Mouse (Mus musculus): ENCODE data around the gene Lag3. TPM values are rescaled to one million over a fixed set of nuclear protein-coding genes. Genes with fewer than 3 reads are reported as not detected.

Lag3 gene
- polyA plus RNA-seq (2021; fragmentation: Nextera tagmentation), result 7.0 and 11.9 TPM in 2 replicates
- long read RNA-seq, experiment 1, transcript Lag3-201 (8 exons, 2,001 nt), result major isoform, 13 of 15 reads
- long read RNA-seq, experiment 1, partial matches to known transcripts, result 1 of 15 reads
- long read RNA-seq, experiment 1, other reads (novel, unspliced or antisense), result 1 of 15 reads
- long read RNA-seq, experiment 2, transcript Lag3-201 (8 exons, 2,001 nt), result major isoform, 41 of 43 reads
- long read RNA-seq, experiment 2, partial matches to known transcripts, result 0 of 43 reads
- long read RNA-seq, experiment 2, other reads (novel, unspliced or antisense), result 2 of 43 reads

GRCm38 (mm10) chr6:124911533-124912218 is at the start of gene Lag3:
TSS of gene Lag3 (minus strand) at chr6:124911705.

GRCm38 (mm10) chr6:124930754-124931524 is 19.4 kb upstream of the Lag3 start, which contains the start of gene Mlf2:
TSS of gene Mlf2 (plus strand) at chr6:124931386.

DNA sequence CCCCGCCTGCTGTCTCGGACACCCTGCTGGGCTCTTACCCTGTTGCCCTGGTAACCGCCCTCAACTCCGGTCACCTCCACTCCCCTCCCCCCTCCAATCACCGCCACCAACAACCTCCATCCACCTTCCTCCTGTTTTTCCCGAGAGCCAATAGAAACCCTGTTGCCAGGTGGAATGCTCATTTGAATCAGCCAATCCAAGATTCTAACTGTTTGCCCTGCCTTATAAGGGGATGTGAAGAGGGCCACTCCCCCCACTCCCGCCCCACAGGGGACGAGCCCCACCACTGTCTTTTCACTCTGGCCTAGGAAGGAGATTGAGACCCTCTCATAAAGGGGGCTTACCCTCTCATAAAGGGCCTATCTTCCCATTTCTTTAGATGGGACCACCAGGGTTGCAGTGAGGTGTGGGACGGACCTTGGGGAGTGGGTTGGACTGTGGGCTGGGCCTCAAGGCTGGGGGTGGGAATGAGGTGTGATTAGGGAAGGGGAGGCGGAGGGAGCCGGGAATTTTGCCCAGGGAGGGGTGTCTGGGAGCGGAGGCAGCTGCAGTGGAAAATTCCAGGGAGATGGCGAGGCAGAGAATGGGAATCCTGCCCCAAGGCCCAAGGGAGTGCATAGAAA is 8.3 kb upstream of the Lag3 start, which contains the start of gene Ptms:
Ptms (minus strand) TSS at position 409 of the 623 bp plus-strand sequence.

DNA sequence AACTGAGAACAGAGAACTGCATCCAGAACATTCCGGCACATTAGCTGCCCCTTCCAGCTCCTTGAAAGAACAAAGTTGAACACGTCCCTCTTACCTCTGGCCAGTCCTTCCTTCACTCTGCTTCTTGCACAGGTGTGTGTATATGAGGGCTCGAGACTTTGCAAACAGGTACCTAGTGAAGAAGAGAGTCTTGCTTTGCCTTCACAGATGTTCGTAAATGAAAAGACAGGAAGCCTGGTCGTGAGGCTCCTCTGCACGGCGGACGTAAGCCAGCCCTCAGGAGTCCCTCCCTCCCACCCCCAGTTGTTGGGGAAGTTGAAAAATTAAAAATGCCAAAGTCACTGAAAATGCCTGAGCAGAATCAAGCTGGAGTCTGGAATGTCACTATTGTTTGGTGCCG is 23.5 kb downstream of the Lag3 start, which contains the start of gene Cd4:
Cd4 (minus strand) TSS at position 236 of the 400 bp plus-strand sequence.

DNA sequence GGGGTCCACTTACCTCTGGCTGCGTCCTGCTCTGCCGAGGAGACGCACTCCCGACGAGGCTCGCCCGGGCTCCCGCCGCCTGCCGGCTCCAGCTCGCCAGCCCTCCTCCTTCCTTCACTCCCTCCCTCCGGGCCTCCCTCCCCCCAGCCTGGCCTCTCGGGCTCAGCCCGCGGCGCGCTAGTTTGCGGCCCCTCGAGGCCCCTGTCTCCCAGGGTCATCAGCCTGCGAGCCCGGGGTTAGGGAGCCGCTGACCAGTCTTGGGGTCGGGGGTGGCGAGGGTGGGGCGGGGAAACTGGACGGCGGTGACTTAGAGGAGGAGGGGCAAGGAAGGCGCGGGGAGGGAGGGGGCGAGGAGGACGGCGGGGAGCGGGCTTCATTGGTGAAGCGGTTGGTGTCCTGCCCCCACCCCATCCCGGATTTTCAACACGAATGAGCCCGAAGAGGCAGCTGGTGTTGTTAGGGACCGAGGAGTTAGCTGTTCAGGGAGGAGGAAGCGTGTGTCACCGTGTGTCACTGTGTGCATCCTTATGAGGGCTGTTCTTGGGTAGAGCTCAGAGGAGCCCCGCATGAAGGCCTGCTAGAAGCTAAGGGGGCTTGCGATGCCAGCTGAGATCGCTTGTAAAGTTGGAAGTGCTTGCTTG is 47.7 kb downstream of the Lag3 start, which contains the start of gene Gpr162:
Gpr162 (minus strand) TSS at position 326 of the 641 bp plus-strand sequence.

DNA sequence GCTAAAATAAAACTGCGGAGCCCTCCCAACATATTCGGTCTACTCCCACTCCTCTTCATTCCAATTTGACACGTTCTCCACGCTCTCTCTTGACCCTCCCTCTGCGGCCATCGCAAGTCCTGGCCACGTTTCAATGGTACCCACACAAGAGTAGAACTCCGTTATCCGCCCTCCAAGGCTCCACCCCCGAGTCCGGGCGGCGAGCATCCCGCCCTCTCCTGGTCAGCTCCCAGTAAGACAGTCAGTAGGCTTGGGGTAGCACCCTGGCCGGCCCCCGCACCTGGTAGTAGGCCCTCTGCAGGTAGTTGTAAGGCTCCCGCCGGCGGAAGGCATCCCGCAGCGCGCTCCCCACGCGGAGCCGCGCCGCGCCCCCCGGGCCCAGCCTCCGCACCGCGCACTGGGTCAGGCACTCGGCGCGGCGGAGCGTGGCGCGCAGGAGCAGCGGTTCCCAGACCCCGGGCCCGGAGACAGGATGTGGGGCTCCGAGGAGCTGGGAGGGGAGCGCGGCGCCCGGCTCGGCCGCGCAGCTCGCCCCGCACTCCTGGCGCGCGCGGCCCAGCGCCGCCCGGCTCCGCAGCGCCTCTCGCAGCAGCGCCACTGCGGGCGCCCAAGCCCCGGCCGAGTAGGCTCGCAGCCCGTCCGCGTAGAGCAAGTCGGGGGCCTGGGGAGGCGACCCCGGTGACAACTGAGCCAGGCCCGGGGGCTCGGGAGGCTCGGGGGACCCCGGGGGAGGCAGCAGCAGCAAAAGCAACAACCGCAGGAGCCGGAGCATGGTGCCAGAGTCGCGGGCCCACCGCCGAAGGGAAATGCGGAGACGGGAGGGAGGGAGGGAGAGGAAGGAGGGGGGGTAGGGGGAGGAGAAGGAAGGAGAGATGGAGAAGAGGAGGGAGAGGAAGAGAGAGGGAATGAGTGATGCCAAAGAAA is 54.3 kb downstream of the Lag3 start, which contains the start of gene P3h3:
P3h3 (minus strand) TSS at position 837 of the 924 bp plus-strand sequence.

Other genes with a start within 250 kb of the Lag3 start
- 20.8 and 21.3 TPM in 2 replicates for gene Lpcat3, start 248.7 kb downstream of the Lag3 start, polyA plus RNA-seq (2021; fragmentation: Nextera tagmentation)
- gene Emg1, start 199.5 kb downstream of the Lag3 start, polyA plus RNA-seq (2021; fragmentation: Nextera tagmentation), result 101 and 108 TPM in 2 replicates
- 140 and 157 TPM in 2 replicates for gene Phb2, start 199.4 kb downstream of the Lag3 start, polyA plus RNA-seq (2021; fragmentation: Nextera tagmentation)
- 4.1 and 4.6 TPM in 2 replicates for gene Ptpn6, start 173.0 kb downstream of the Lag3 start, polyA plus RNA-seq (2021; fragmentation: Nextera tagmentation)
- 1,248 and 1,281 TPM in 2 replicates for gene Grcc10, start 170.3 kb downstream of the Lag3 start, polyA plus RNA-seq (2021; fragmentation: Nextera tagmentation)
- gene Gm45234, start 155.7 kb downstream of the Lag3 start, polyA plus RNA-seq (2021; fragmentation: Nextera tagmentation), result 0.06 TPM in 1 of 2 replicates, not detected in the other
- 14.3 and 15.6 TPM in 2 replicates for gene Atn1, start 155.2 kb downstream of the Lag3 start, polyA plus RNA-seq (2021; fragmentation: Nextera tagmentation)
- gene Eno2, start 142.0 kb downstream of the Lag3 start, polyA plus RNA-seq (2021; fragmentation: Nextera tagmentation), result 599 and 862 TPM in 2 replicates
- gene Lrrc23, start 132.0 kb downstream of the Lag3 start, polyA plus RNA-seq (2021; fragmentation: Nextera tagmentation), result 4.3 and 6.1 TPM in 2 replicates
- 5.4 and 5.5 TPM in 2 replicates for gene Spsb2, start 103.0 kb downstream of the Lag3 start, polyA plus RNA-seq (2021; fragmentation: Nextera tagmentation)
- 1,210 and 1,292 TPM in 2 replicates for gene Tpi1, start 97.4 kb downstream of the Lag3 start, polyA plus RNA-seq (2021; fragmentation: Nextera tagmentation)
- 98.8 and 105 TPM in 2 replicates for gene Usp5, start 82.2 kb downstream of the Lag3 start, polyA plus RNA-seq (2021; fragmentation: Nextera tagmentation)
- gene Cdca3, start 82.2 kb downstream of the Lag3 start, polyA plus RNA-seq (2021; fragmentation: Nextera tagmentation), result 0.59 and 0.67 TPM in 2 replicates
- gene Gnb3, start 71.4 kb downstream of the Lag3 start, polyA plus RNA-seq (2021; fragmentation: Nextera tagmentation), result 0.13 and 0.43 TPM in 2 replicates
- 1.0 and 1.2 TPM in 2 replicates for gene P3h3, start 54.0 kb downstream of the Lag3 start, polyA plus RNA-seq (2021; fragmentation: Nextera tagmentation)
- 1.1 and 1.4 TPM in 2 replicates for gene Gpr162, start 47.7 kb downstream of the Lag3 start, polyA plus RNA-seq (2021; fragmentation: Nextera tagmentation)
- 0.34 and 0.68 TPM in 2 replicates for gene Cd4, start 23.5 kb downstream of the Lag3 start, polyA plus RNA-seq (2021; fragmentation: Nextera tagmentation)
- gene Ptms, start 8.4 kb upstream of the Lag3 start, polyA plus RNA-seq (2021; fragmentation: Nextera tagmentation), result 294 and 362 TPM in 2 replicates
- 604 and 679 TPM in 2 replicates for gene Mlf2, start 19.7 kb upstream of the Lag3 start, polyA plus RNA-seq (2021; fragmentation: Nextera tagmentation)
- 236 and 263 TPM in 2 replicates for gene Cops7a, start 53.8 kb upstream of the Lag3 start, polyA plus RNA-seq (2021; fragmentation: Nextera tagmentation)
- 40.7 and 47.6 TPM in 2 replicates for gene Pianp, start 85.0 kb upstream of the Lag3 start, polyA plus RNA-seq (2021; fragmentation: Nextera tagmentation)
- gene Zfp384, start 97.4 kb upstream of the Lag3 start, polyA plus RNA-seq (2021; fragmentation: Nextera tagmentation), result 7.6 and 8.3 TPM in 2 replicates
- 54.3 and 56.6 TPM in 2 replicates for gene Ing4, start 128.1 kb upstream of the Lag3 start, polyA plus RNA-seq (2021; fragmentation: Nextera tagmentation)
- 0.72 and 1.4 TPM in 2 replicates for gene Acrbp, start 138.0 kb upstream of the Lag3 start, polyA plus RNA-seq (2021; fragmentation: Nextera tagmentation)
- gene Lpar5, start 156.2 kb upstream of the Lag3 start, polyA plus RNA-seq (2021; fragmentation: Nextera tagmentation), result 1.1 and 2.0 TPM in 2 replicates
- 62.8 and 65.4 TPM in 2 replicates for gene Chd4, start 184.3 kb upstream of the Lag3 start, polyA plus RNA-seq (2021; fragmentation: Nextera tagmentation)
- 18.4 and 19.1 TPM in 2 replicates for gene Nop2, start 220.2 kb upstream of the Lag3 start, polyA plus RNA-seq (2021; fragmentation: Nextera tagmentation)
- 19.3 and 22.8 TPM in 2 replicates for gene Iffo1, start 233.5 kb upstream of the Lag3 start, polyA plus RNA-seq (2021; fragmentation: Nextera tagmentation)

Measured in layer of hippocampus, adult 6 months (tissue).